Mouse (Mus musculus) urinary bladder, adult 2 months (tissue): ENCODE data around the gene Pcdh20. TPM values are rescaled to one million over a fixed set of nuclear protein-coding genes. Genes with fewer than 3 reads are reported as not detected.

Source experiments
- DNase-seq: peaks from one replicate; pipeline ENCODE4 v3.0.0; 2022; ENCODE audit warnings: low spot score
- polyA plus RNA-seq: library from polyadenylated mRNA; depleted of rRNA; stranded (reverse); fragments of >200 nt; gene quantifications from 2 replicates; pipeline ENCODE4 v1.2.3, GENCODE M21; 2012; rRNA removed

Gene Pcdh20
- 0.08 and 0.15 TPM in 2 replicates for polyA plus RNA-seq

DNA sequence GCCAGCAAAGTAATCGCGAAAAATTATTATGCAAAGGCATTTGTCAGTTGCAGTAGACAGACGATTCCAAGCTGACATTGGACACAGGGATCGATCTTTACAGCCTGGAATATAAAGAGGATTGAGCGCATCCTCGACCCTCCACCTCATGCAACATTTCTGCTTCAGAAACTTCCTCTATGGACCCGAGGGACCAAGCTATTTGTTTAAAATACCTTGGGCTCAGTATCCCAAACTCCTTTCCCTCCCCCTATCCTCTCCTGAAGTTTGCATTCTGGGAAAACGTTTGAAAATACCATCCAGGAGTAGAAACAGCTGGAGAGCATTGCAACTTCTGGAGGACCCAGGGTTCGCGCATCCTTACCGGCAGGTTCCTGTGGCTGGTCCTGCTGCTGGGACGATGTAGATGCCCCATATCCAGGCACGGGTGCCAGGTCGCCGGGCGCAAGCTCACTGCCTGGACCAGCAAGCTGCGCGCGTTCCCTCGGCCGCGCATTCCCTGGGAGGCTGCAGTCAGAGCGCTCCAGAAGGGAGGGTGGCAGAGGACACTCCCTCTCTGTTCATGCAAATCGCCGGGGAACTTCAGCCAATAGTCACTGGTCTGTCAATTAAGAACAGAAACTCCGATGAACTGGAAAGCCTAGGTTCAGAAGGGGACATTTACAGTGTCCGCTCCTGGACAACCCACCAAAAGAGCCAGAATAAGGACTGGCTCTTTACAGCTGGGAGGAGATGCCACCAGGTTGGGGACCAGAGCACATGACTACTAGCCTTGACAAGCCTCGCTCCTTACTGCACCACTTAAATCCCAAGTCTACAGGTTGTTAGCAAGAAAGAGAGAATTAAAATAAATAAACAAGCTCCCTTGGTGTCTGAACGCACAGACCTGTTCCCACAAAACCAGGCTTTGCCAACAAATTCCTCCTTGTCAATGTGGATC lies at the start of gene Pcdh20:
Gene Pcdh20 (minus strand): TSS at position 902 of the 940 bp plus-strand sequence.
- DNase-seq, result no peak

DNA sequence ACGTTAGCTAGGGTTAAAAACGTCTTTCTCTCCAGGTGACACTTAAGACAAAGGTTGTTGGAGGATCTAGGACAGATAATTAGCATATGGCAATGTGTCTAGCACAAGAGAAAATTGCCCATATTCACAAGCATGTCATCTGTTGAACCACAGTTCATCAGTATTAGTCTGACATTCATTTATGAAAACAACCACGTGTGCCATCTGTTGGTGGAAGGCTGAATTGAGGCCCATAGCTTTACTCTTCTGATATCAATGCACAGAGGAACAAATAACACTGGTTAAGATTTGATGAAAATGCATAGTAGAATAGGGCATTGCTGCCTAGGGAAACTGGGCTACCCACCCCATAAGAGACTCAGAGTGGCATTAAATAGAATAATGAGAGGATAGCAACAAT lies 8.7 kb upstream of the Pcdh20 start:
- no peak for DNase-seq

DNA sequence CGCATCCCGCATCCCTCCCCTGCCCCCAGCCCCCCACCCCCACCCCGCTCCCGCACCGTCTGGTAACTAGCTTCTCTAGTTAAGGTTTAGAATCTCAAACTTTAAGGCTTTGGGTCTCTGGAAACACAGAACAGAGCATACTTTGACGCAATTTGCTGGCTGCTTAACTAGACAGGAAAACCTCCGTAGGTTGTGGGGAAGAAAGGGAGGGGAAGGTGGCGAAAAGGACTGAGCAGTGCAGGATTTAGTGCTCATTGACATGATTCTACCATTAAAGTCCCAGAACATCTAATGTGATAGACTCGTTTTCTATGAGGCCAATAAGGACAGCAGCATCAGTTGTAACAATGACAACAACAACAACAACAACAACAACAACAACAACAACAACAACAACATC lies 1.2 kb downstream of the Pcdh20 start:
- no peak for DNase-seq

DNA sequence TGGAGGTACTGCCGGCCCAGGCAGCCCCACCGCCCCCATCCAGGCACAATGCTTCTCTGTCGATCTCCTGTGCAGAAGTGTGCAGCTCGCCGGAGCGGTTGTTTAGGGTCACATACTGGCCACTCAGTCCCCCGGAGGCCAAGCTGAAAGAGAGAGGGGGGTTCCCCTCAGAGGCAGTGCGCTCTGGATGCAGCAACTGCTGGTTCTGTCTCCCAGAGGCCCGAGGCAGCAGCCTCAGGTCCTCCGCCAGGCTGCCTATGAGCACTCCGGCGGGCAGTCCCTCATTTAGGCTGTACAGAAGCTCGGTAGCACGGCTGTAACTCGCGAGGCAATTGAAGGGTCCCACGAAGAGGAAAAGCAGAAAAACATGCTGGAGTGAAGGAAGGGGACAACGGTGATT lies 1.8 kb downstream of the Pcdh20 start:
- DNase-seq, result no peak

DNA sequence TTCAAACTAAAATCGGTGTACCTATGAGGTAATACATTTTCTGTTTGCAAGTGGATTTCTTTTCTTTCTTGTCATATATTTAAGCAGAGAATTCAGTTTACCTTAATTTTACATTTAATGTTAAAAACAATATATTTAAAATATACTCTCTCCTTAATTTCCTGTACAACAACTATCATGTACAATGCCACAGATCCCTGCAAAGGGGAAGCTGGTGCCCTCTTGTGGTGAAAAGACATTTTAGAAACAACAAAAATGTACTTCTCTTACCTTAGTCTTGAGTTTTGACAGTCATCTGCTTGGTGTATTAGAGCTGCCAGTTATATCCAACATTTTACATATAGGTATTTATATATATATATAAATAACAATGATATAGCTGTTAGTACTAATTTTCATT lies 4.8 kb downstream of the Pcdh20 start:
- DNase-seq, result no peak

DNA sequence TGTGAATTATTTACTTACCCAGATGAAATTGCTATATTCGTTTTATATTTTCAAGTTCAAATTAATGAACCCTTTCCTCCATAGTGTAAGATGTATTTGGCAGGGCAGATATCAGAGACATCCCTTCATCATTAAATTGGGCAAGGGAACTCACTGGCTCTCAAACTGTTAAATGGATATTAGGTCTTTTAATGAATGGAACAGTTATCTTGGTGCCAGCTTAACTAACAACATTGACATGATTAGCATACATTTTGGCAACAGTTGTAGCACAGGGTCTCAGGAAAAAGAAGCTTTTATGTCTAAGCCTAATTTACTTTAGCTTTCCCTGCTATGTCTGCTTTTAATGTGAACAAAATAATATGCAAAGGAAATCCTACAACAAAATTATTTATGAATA lies 6.8 kb downstream of the Pcdh20 start:
- DNase-seq, result no peak

DNA sequence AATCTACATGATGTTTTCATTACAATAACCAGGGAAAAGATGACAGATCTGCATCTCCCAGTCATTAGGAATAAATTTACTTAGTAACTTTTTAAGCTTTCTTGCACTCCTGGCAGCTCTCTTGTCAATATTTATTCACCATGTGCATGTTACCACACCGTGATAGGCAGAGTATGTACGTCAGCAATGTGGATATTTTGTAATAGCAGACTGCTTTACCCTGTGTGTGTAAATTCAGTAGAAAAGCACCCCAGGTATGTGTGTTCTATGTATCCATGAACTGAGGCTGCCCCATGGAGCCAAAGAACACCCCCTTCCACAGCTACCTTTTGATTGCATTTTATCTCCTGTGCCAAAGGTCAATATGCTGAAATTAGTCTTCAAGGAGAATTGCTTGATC lies 7.8 kb downstream of the Pcdh20 start:
- no peak for DNase-seq

DNA sequence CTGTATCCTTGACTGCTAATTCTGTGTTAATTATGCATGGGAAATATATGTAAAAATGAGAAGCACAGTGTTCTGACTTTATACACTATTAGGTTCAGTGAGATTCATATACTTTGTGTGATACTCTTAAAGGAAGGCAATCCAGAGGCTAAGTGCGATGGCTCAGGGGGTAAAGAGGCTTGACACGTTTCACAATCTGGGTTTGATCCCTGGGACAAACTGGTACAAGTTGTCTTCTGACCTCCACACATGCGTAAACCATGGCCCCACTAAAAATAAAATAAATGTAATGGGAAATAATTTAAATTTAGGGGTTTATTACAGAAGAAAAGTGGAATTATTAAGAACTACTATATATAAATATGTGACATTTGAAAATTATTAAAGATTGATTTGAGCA lies 8.3 kb downstream of the Pcdh20 start:
- no peak for DNase-seq

DNA sequence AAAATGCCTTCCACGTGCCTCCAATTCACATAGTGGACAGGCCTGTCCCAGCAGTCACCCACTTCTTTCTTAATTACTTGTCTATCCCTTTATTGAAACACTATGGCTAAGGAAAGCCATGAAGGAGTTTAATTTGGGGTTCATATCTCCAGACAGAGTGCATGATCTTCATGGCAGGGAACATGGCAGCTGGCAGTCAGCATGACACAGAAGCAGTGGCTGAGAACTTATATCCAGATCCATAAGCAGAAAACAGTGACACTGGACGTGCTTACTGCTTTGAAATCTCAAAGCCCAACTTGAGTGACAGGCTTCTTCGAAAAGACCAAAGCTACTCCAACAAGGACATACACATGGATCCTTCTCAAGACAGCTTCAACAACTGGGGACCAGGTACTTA lies 10.5 kb downstream of the Pcdh20 start:
- no peak for DNase-seq

DNA sequence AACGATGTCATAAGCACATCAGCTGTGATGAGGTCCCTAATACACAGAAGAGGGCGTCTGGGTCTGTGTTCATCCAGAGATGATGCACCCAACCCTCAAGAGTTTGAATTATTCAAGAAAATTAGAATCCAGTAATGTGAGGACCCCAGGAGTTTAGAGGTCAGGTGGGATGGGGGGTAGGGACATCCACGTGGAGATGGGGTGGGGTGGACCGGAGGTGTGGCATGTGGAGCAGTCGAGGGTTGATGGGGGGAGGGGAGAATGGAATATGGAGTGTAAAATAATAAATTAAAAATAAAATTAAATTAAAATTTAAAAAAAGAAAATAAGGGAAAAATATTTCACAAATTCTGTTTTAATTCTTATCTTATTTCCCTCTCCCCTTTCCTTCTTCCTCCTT lies 27.9 kb downstream of the Pcdh20 start:
- no peak for DNase-seq

DNA sequence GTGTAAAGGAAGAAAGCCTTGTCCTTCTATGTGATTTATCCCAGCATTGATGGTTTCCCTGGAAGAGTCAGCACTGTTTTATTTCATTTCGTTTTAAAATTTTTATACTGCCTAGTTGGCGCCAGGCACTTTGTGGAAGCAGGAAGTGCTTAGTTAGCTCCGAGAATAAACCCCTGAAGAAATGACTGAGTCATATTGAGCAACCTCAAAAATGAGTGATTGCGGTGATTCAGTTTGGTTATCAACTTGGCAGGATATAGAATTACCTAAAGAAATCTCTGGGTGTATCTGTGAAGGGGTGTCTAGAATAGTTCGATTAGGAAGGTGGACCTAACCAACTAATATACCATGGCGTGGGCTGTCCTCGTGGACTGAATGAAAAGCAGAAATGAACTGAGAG lies 41.8 kb downstream of the Pcdh20 start:
- no peak for DNase-seq

DNA sequence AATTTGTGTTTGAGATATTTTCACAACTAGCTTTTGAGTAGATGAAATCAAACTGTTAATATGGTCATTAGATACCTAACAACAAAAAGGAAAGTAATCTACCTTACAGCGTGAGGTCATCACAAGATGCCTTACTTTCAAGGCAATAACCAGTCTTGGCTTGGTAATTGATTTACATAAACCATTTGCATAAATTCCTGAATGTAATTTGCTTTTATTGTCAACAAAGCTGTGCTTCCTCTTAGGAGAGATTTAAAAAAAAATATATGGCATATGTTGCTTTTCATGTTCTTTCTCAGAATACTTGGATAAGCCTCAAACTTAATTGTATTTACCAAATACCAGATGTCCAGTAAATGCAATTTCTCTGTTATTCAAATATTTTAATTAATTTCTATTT lies 43.8 kb downstream of the Pcdh20 start:
- no peak for DNase-seq
